Mouse (Mus musculus) bone marrow macrophage, adult 2 months (primary cell): ENCODE measurements at regions not wholly inside any gene's neighbourhood (a gene's known extent, or its start where the extent isn't known, plus 50 kb on each side); places are given as distances from the start of the nearest gene placed in this dataset.

Source experiments
- CTCF ChIP-seq: IDR thresholded peaks from 2 replicates; pipeline ENCODE4 v1.5.1; 2012; ENCODE audit warnings: low read depth, mild to moderate bottlenecking, low read length, moderate library complexity
- POLR2A ChIP-seq: IDR thresholded peaks from 2 replicates; pipeline ENCODE4 v1.6.1; 2012; ENCODE audit warnings: mild to moderate bottlenecking, low read depth, low read length, borderline replicate concordance

GRCm38 (mm10) chr6:31107916-31108685 is 149.2 kb upstream of the Klf14 start:
- TF ChIP-seq CTCF (no peak), POLR2A (no peak)
